ENCODE assay signal across 24 mouse cellular contexts in the genomic region with DNA sequence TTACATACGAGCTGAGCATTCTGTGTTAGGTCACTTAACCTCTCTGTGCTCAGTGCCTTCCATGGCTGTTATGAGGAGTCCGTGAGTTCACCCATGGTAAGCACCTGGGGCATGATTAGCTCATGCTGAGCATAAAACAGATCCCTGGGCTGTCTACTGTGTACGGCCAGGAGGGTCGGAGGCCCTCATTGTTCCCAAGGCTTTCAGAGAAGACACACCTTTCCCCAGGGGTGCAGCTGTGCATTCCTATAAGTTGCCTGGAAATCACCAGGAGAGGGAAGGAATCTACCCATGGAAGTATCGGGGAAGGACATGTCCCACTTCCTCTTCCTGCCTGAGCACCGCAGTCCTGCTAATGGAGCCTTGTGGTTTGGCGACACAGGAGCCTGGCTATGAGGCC. TPM values are rescaled to one million over a fixed set of nuclear protein-coding genes. Genes with fewer than 3 reads are reported as not detected.
"Had no signal": no experiment of that assay in that cellular context is flagged by ENCODE, and none has a peak within 500 bp of the region (broad histone marks: within the 10 kb centered on the region; RNA-seq: fewer than 3 reads in every experiment).

No protein-coding gene starts in this region.

- H3K36me3 ChIP-seq: limb, embryonic 10.5 days; limb, embryonic 13.5 days; liver, embryonic 13.5 days had no signal

- H3K4me3 ChIP-seq: limb, embryonic 10.5 days; limb, embryonic 13.5 days; liver, embryonic 13.5 days had no signal

- H3K4me2 ChIP-seq: limb, embryonic 13.5 days; liver, embryonic 13.5 days; lung, embryonic 14.5 days had no signal

- DNase-seq: kidney, adult 18-20 months; kidney, adult 9 months; kidney, postnatal 14 days; kidney, postnatal 4 days; layer of hippocampus, postnatal 36 days; liver; liver, embryonic 13.5 days; lung, embryonic 14.5 days; midbrain, embryonic 14.5 days; thymus, adult 18-20 months; thymus, postnatal 36 days had no signal

- ATAC-seq: lung, postnatal 0 days had no signal

- H3K9ac ChIP-seq: limb, embryonic 13.5 days; liver, embryonic 13.5 days; lung, embryonic 14.5 days had no signal

- H3K27me3 ChIP-seq: limb, embryonic 13.5 days; liver, embryonic 13.5 days had no signal

- H3K4me1 ChIP-seq: liver, embryonic 13.5 days had no signal

- H3K27ac ChIP-seq: limb, embryonic 10.5 days; limb, embryonic 13.5 days; liver, embryonic 13.5 days; macrophage had no signal

- H3K9me3 ChIP-seq: limb, embryonic 10.5 days; limb, embryonic 13.5 days; liver, embryonic 13.5 days had no signal

RNA-seq across cellular contexts. Expression of a gene that starts 38.8 kb away (rescaled TPM):
- polyA plus RNA-seq: kidney, embryonic 16.5 days; limb, embryonic 10.5 days; limb, embryonic 13.5 days; liver, embryonic 13.5 days; liver, embryonic 16.5 days; lung, embryonic 14.5 days; lung, postnatal 0 days; macrophage; midbrain, embryonic 14.5 days; midbrain, postnatal 0 days; neural tube, embryonic 11.5 days; neural tube, embryonic 14.5 days; small intestine, adult 2 months; spleen, adult 2 months; stomach, embryonic 16.5 days; testis, adult 2 months had no signal
